Mouse (Mus musculus) E14TG2a.4 (cell line): Measurements from ENCODE around the gene Srsf4.

Experiments
- CTCF ChIP-seq: conservative IDR thresholded peaks from 2 replicates; pipeline ENCODE4 v1.5.1; 2014; ENCODE audit warnings: low read length
- NANOG ChIP-seq: IDR thresholded peaks from 2 replicates; pipeline ENCODE4 v1.6.1; 2014; ENCODE audit warnings: borderline replicate concordance, low read length, mixed read lengths

DNA sequence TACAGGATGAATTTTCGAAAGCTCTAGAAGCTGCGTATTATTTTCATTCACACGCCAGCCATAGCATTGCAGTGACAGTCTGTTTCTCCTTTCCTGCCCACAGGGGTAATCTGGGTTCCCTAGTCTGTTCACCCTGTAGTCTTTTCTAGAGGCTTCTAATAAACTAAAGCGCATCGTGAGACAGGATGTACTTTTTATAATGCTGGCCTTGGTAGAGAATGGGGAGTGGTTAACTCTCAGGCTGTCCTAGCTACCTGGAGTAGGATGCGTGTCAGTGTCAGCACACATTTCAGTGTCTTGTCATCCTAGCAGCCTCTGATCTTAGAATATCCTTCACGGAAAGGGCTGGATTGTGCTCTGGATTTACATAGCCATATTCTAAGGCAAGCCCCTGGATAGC is 7.9 kb downstream of the Srsf4 start:
- TF ChIP-seq CTCF, result no peak
- TF ChIP-seq NANOG, result no peak
